Mouse (Mus musculus) thymus, adult 2 months (tissue): ENCODE measurements around the gene Gba.
A peak's percentile ranks its signal among the peaks of the same experiment; 100 is the strongest.

Source experiments
- CTCF ChIP-seq: fragments of 200-500 bp; IDR thresholded peaks from 2 replicates; pipeline ENCODE4 v1.5.1; 2012; ENCODE audit warnings: mild to moderate bottlenecking, control low read depth, low read length, moderate library complexity, borderline replicate concordance; ENCODE audit not compliant: control insufficient read depth, poor library complexity, insufficient read depth; ENCODE audit errors: extremely low read depth
- POLR2A ChIP-seq: fragments of 200-500 bp; IDR thresholded peaks from 2 replicates; pipeline ENCODE4 v1.6.1; 2012; ENCODE audit warnings: mild to moderate bottlenecking, low read length, control low read depth, moderate library complexity; ENCODE audit not compliant: control insufficient read depth, poor library complexity, insufficient read depth; ENCODE audit errors: extremely low read depth

DNA sequence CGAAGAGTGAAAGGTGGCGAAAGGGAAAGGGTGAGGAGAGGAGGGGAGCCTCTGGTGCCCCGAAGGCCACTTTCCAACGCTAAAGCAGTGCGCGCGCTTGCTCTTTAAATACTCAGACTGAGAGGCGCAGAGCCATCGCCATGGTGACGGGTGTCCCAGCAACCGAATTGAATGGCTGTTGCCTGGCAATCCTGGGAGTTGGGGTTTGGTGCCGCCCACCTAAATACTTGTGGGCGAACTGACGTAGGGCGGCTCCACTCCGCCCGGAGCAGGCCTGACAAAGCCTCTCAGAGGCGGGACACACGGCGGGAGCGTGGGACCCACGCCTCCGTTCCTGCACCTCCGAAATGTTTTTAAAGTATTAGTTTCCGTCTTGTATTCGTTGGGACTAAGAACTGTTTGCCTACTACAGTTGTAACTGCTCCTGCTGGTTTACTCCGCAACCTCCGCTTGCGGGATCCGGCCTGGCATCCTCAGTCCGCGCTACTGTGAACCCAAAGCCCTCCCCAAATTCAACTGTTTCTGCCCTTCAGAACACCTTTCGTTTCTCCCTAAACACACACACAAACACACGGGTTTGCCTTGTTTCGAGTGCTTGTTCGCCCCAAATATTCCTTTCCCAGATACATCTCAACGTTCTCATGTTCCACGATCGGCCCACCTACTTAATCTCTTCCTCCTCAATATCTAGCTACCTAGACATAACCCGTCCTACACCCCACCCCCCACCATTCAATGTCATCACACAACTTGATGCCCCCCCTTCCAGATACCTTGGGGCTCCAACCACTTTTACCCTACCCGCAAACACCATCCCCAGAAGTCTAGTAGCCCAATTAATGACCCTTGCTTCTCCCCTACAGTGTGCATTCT, 24.8 kb downstream of the Gba start:
- 0 out of 2 replicates have a peak, but pooled peaks have one; percentile 14 for TF ChIP-seq CTCF
- 0 out of 2 replicates have a peak, but pooled peaks have one; percentile 24 for TF ChIP-seq POLR2A
